Mouse (Mus musculus) liver, embryonic 16.5 days (tissue): ENCODE measurements around the gene Gper1. TPM values are rescaled to one million over a fixed set of nuclear protein-coding genes. Genes with fewer than 3 reads are reported as not detected.

Experiments
- ATAC-seq: fragments of 200-750 bp; cut with Nextera tagmentation; 2 replicates; pipeline ENCODE4 v1.8.0; 2017; ENCODE audit warnings: low read depth, mild to moderate bottlenecking, moderate number of reproducible peaks, moderate library complexity
- H3K27ac ChIP-seq: fragments of 300-500 bp; sonication (generic); 2 replicates; pipeline ENCODE4 v1.5.1; 2014; ENCODE audit warnings: mild to moderate bottlenecking, low read length
- H3K27me3 ChIP-seq: fragments of 300-500 bp; sonication (generic); 2 replicates; pipeline ENCODE4 v1.6.1; 2014; ENCODE audit warnings: low read depth, low read length, mixed read lengths; ENCODE audit not compliant: control insufficient read depth, insufficient read depth
- H3K36me3 ChIP-seq: fragments of 300-500 bp; sonication (generic); 2 replicates; pipeline ENCODE4 v1.6.1; 2014; ENCODE audit warnings: mild to moderate bottlenecking; ENCODE audit not compliant: control insufficient read depth, insufficient read depth
- H3K4me1 ChIP-seq: fragments of 300-500 bp; sonication (generic); 2 replicates; pipeline ENCODE4 v1.6.1; 2014; ENCODE audit warnings: low read depth, low read length, mixed read lengths; ENCODE audit not compliant: control insufficient read depth
- H3K4me2 ChIP-seq: fragments of 300-500 bp; sonication (generic); 2 replicates; pipeline ENCODE4 v1.6.1; 2014; ENCODE audit warnings: low read depth, low read length, mixed read lengths
- H3K4me3 ChIP-seq: fragments of 300-500 bp; sonication (generic); 2 replicates; pipeline ENCODE4 v1.5.1; 2014; ENCODE audit warnings: low read depth, mild to moderate bottlenecking, low read length
- H3K9ac ChIP-seq: fragments of 300-500 bp; sonication (generic); 2 replicates; pipeline ENCODE4 v1.6.1; 2014; ENCODE audit warnings: low read depth, low read length
- H3K9me3 ChIP-seq: fragments of 300-500 bp; sonication (generic); replicated peaks from 2 replicates; pipeline ENCODE4 v1.6.1; 2016; ENCODE audit warnings: low read length; ENCODE audit not compliant: control insufficient read depth
- WGBS: fragments of 180-500 bp; shearing (Covaris S2); extraction: QIAGEN DNeasy Blood & Tissue Kit; methylation state at CpG from one replicate; pipeline ENCODE4 v1.1.7; 2014; ENCODE audit not compliant: insufficient replicate concordance; 5-methylcytosine and 5-hydroxymethylcytosine counted together
- polyA plus RNA-seq: library from polyadenylated mRNA; unstranded; fragments of >200 nt; fragmentation: Nextera tagmentation; extraction: Ambion mirVana; gene quantifications from 2 replicates; pipeline ENCODE4 v1.2.1, GENCODE M21; 2015

Gper1 gene
- polyA plus RNA-seq, 1 experiment from 2014 or later, result 0.15 TPM

- no peaks in the 10 kb centered on the region for H3K27me3 ChIP-seq
- H3K4me3 ChIP-seq, result no peak overlapping the region
- no peak overlapping the region for H3K27ac ChIP-seq
- no peak overlapping the region for H3K9ac ChIP-seq
- no peaks in the 10 kb centered on the region for H3K36me3 ChIP-seq
- no peak overlapping the region for H3K4me2 ChIP-seq
- 83% methylated on average over 4 of the region's 4 CpGs for WGBS
- no peak for ATAC-seq
- no peaks in the 10 kb centered on the region for H3K4me1 ChIP-seq
- H3K9me3 ChIP-seq, result no peaks in the 10 kb centered on the region
These were observed 6.0 kb upstream of the Gper1 start for GRCm38 (mm10) chr5:139416942-139417341.

GRCm38 (mm10) chr5:139417480-139417879 lies 5.5 kb upstream of the Gper1 start:
- 65% methylated on average over 3 of the region's 3 CpGs for WGBS
- no peaks in the 10 kb centered on the region for H3K9me3 ChIP-seq
- H3K4me2 ChIP-seq, result no peak overlapping the region
- H3K36me3 ChIP-seq, result no peaks in the 10 kb centered on the region
- no peak overlapping the region for H3K4me3 ChIP-seq
- no peaks in the 10 kb centered on the region for H3K4me1 ChIP-seq
- H3K27me3 ChIP-seq, result no peaks in the 10 kb centered on the region
- no peak for ATAC-seq
- no peak overlapping the region for H3K27ac ChIP-seq
- H3K9ac ChIP-seq, result no peak overlapping the region

- Histone ChIP-seq H3K27ac (no peak overlapping the region), H3K9me3 (no peaks in the 10 kb centered on the region), H3K4me1 (no peaks in the 10 kb centered on the region), H3K9ac (no peak overlapping the region), H3K36me3 (no peaks in the 10 kb centered on the region), H3K27me3 (no peaks in the 10 kb centered on the region), H3K4me2 (no peak overlapping the region), H3K4me3 (no peak overlapping the region)
- no peak for ATAC-seq
- WGBS, result 57% methylated on average over 2 of the region's 2 CpGs
These were observed 4.8 kb upstream of the Gper1 start for GRCm38 (mm10) chr5:139418110-139418509.

GRCm38 (mm10) chr5:139418633-139419032 lies 4.3 kb upstream of the Gper1 start:
- Histone ChIP-seq H3K4me3 (no peak overlapping the region), H3K4me1 (no peaks in the 10 kb centered on the region), H3K36me3 (no peaks in the 10 kb centered on the region), H3K9ac (no peak overlapping the region), H3K27me3 (no peaks in the 10 kb centered on the region), H3K4me2 (no peak overlapping the region), H3K27ac (no peak overlapping the region), H3K9me3 (no peaks in the 10 kb centered on the region)
- WGBS, result 24% methylated on average over 3 of the region's 3 CpGs
- ATAC-seq, result no peak

GRCm38 (mm10) chr5:139425198-139425597 lies 2.2 kb downstream of the Gper1 start:
- no peak overlapping the region for H3K9ac ChIP-seq
- WGBS, result 69% methylated on average over 9 of the region's 9 CpGs
- H3K4me1 ChIP-seq, result no peaks in the 10 kb centered on the region
- H3K27ac ChIP-seq, result no peak overlapping the region
- ATAC-seq, result no peak
- no peaks in the 10 kb centered on the region for H3K36me3 ChIP-seq
- no peak overlapping the region for H3K4me2 ChIP-seq
- H3K9me3 ChIP-seq, result no peaks in the 10 kb centered on the region
- no peaks in the 10 kb centered on the region for H3K27me3 ChIP-seq
- no peak overlapping the region for H3K4me3 ChIP-seq

- 80% methylated on average over 9 of the region's 9 CpGs for WGBS
- Histone ChIP-seq H3K4me2 (no peak overlapping the region), H3K36me3 (no peaks in the 10 kb centered on the region), H3K27me3 (no peaks in the 10 kb centered on the region), H3K9me3 (no peaks in the 10 kb centered on the region), H3K9ac (no peak overlapping the region), H3K4me1 (no peaks in the 10 kb centered on the region), H3K4me3 (no peak overlapping the region), H3K27ac (no peak overlapping the region)
- no peak for ATAC-seq
These were observed 4.0 kb downstream of the Gper1 start for GRCm38 (mm10) chr5:139427001-139427400.

- Histone ChIP-seq H3K4me3 (no peak overlapping the region), H3K4me1 (no peaks in the 10 kb centered on the region), H3K27ac (no peak overlapping the region), H3K27me3 (no peaks in the 10 kb centered on the region), H3K9me3 (no peaks in the 10 kb centered on the region), H3K36me3 (no peaks in the 10 kb centered on the region), H3K9ac (no peak overlapping the region), H3K4me2 (no peak overlapping the region)
- WGBS, result 68% methylated on average over 9 of the region's 9 CpGs
- ATAC-seq, result no peak
These were observed 5.0 kb downstream of the Gper1 start for GRCm38 (mm10) chr5:139427989-139428388.

GRCm38 (mm10) chr5:139429818-139430341 lies 6.9 kb downstream of the Gper1 start:
- no peak overlapping the region for H3K4me3 ChIP-seq
- no peaks in the 10 kb centered on the region for H3K9me3 ChIP-seq
- H3K27me3 ChIP-seq, result no peaks in the 10 kb centered on the region
- H3K4me1 ChIP-seq, result no peaks in the 10 kb centered on the region
- H3K36me3 ChIP-seq, result no peaks in the 10 kb centered on the region
- 38% methylated on average over 10 of the region's 12 CpGs for WGBS
- no peak overlapping the region for H3K9ac ChIP-seq
- H3K4me2 ChIP-seq, result no peak overlapping the region
- H3K27ac ChIP-seq, result no peak overlapping the region
- ATAC-seq, result no peak

GRCm38 (mm10) chr5:139432333-139432732 lies 9.4 kb downstream of the Gper1 start:
- ATAC-seq, result no peak
- Histone ChIP-seq H3K27ac (no peak overlapping the region), H3K4me3 (no peak overlapping the region), H3K9ac (no peak overlapping the region), H3K36me3 (no peaks in the 10 kb centered on the region), H3K4me2 (no peak overlapping the region), H3K4me1 (no peaks in the 10 kb centered on the region), H3K27me3 (no peaks in the 10 kb centered on the region), H3K9me3 (no peaks in the 10 kb centered on the region)
- 72% methylated on average over 6 of the region's 6 CpGs for WGBS
